Mouse (Mus musculus) spleen, adult 18-20 months (tissue): ENCODE measurements around the gene Slc39a11.

Source experiments
- DNase-seq, 2 experiments: peaks; one replicate each; pipeline ENCODE4 v3.0.0; 2022; ENCODE audit warnings: mixed read lengths in 2 of 2

Slc39a11 gene

GRCm38 (mm10) chr11:113649353-113650210, at the start of gene Slc39a11:
TSS of gene Slc39a11 (minus strand) at chr11:113650079.
- DNase-seq = peak; percentile 47 to 69

GRCm38 (mm10) chr11:113699643-113700042, 49.8 kb upstream of the Slc39a11 start:
- DNase-seq = no peak

- DNase-seq = no peak
These were observed 48.2 kb upstream of the Slc39a11 start for GRCm38 (mm10) chr11:113698013-113698545.

- no peak for DNase-seq
These were observed 47.7 kb upstream of the Slc39a11 start for GRCm38 (mm10) chr11:113697571-113697970.

GRCm38 (mm10) chr11:113691851-113692250, 42.0 kb upstream of the Slc39a11 start:
- no peak for DNase-seq

- no peak for DNase-seq
These were observed 41.4 kb upstream of the Slc39a11 start for GRCm38 (mm10) chr11:113691318-113691717.

GRCm38 (mm10) chr11:113690506-113690905, 40.6 kb upstream of the Slc39a11 start:
- no peak for DNase-seq

GRCm38 (mm10) chr11:113687031-113687430, 37.2 kb upstream of the Slc39a11 start:
- DNase-seq = no peak

GRCm38 (mm10) chr11:113684707-113685426, 35.0 kb upstream of the Slc39a11 start:
- DNase-seq = no peak

GRCm38 (mm10) chr11:113683957-113684706, 34.3 kb upstream of the Slc39a11 start, which contains the start of the genes Fam104a and D11Wsu47e:
TSS of gene Fam104a (minus strand) at chr11:113684155.
TSS of gene D11Wsu47e (plus strand) at chr11:113684412.
- peak; percentile 93 to 96 for DNase-seq

GRCm38 (mm10) chr11:113683627-113683956, 33.7 kb upstream of the Slc39a11 start:
- DNase-seq = no peak

GRCm38 (mm10) chr11:113682897-113683626, 33.2 kb upstream of the Slc39a11 start:
- DNase-seq = peak; percentile 41

- no peak for DNase-seq
These were observed 32.1 kb upstream of the Slc39a11 start for GRCm38 (mm10) chr11:113681979-113682378.

GRCm38 (mm10) chr11:113680954-113681353, 31.1 kb upstream of the Slc39a11 start:
- DNase-seq = no peak

GRCm38 (mm10) chr11:113678373-113678772, 28.5 kb upstream of the Slc39a11 start:
- no peak for DNase-seq

GRCm38 (mm10) chr11:113677378-113677777, 27.5 kb upstream of the Slc39a11 start:
- DNase-seq = no peak

- DNase-seq = no peak
These were observed 27.0 kb upstream of the Slc39a11 start for GRCm38 (mm10) chr11:113676847-113677246.

GRCm38 (mm10) chr11:113674595-113674994, 24.7 kb upstream of the Slc39a11 start:
- DNase-seq = no peak

- no peak for DNase-seq
These were observed 23.7 kb upstream of the Slc39a11 start for GRCm38 (mm10) chr11:113673614-113674013.

- no peak for DNase-seq
These were observed 19.8 kb upstream of the Slc39a11 start for GRCm38 (mm10) chr11:113669711-113670110.

- no peak for DNase-seq
These were observed 19.0 kb upstream of the Slc39a11 start for GRCm38 (mm10) chr11:113668857-113669256.

- no peak for DNase-seq
These were observed 17.8 kb upstream of the Slc39a11 start for GRCm38 (mm10) chr11:113667704-113668103.
